Mouse (Mus musculus): ENCODE measurements around the gene AK157302.
"Not testable (repeated sequence)": the region's sequence is repeated elsewhere in the genome, so short reads cannot be mapped to it uniquely, and the experiment has no call there.

Gene AK157302

GRCm38 (mm10) chr13:21495080-21495479 lies at the start of gene AK157302:
AK157302 (plus strand) TSS chr13:21495223.
- DNase-seq = no peak

GRCm38 (mm10) chr13:21446796-21447195 lies 48.2 kb upstream of the AK157302 start:
- no peak for DNase-seq

- peak; percentile 32 to 55 for DNase-seq
These were observed 47.0 kb upstream of the AK157302 start for GRCm38 (mm10) chr13:21447856-21448614.

- DNase-seq = no peak
These were observed 42.0 kb upstream of the AK157302 start for GRCm38 (mm10) chr13:21453042-21453441.

- DNase-seq = peak; percentile 85 to 86
These were observed 41.6 kb upstream of the AK157302 start, which contains the start of gene Zscan26 for GRCm38 (mm10) chr13:21453449-21453848. Zscan26 (minus strand) TSS chr13:21453730.

- DNase-seq = no peak
These were observed 40.9 kb upstream of the AK157302 start for GRCm38 (mm10) chr13:21454133-21454532.

GRCm38 (mm10) chr13:21456347-21456746 lies 38.7 kb upstream of the AK157302 start:
- peak; percentile 28 to 53 for DNase-seq

- not testable (repeated sequence) for DNase-seq
These were observed 32.5 kb upstream of the AK157302 start for GRCm38 (mm10) chr13:21462516-21462915.

- no peak for DNase-seq
These were observed 27.7 kb upstream of the AK157302 start for GRCm38 (mm10) chr13:21467336-21467735.

GRCm38 (mm10) chr13:21468061-21469019 lies 26.7 kb upstream of the AK157302 start, which contains the start of gene Nkapl:
Nkapl (minus strand) TSS chr13:21468509.
- DNase-seq = peak; percentile 86 to 91

- no peak for DNase-seq
These were observed 25.9 kb upstream of the AK157302 start for GRCm38 (mm10) chr13:21469097-21469496.

GRCm38 (mm10) chr13:21472427-21472826 lies 22.6 kb upstream of the AK157302 start:
- no peak for DNase-seq

- DNase-seq = peak; percentile 71 to 74
These were observed 16.0 kb upstream of the AK157302 start, which contains the start of the genes Zkscan4 and Gm10065 for GRCm38 (mm10) chr13:21478759-21479670. Zkscan4 (plus strand) TSS chr13:21478907. Gm10065 (minus strand) TSS chr13:21479441.

GRCm38 (mm10) chr13:21486881-21487280 lies 8.1 kb upstream of the AK157302 start:
- no peak for DNase-seq

GRCm38 (mm10) chr13:21492847-21493246 lies 2.2 kb upstream of the AK157302 start:
- no peak for DNase-seq

GRCm38 (mm10) chr13:21501182-21501581 lies 6.2 kb downstream of the AK157302 start, which contains the start of gene Gm11273:
Gm11273 (minus strand) TSS chr13:21501418.
- DNase-seq = not testable (repeated sequence)

GRCm38 (mm10) chr13:21502296-21502695 lies 7.3 kb downstream of the AK157302 start:
- DNase-seq = no peak

GRCm38 (mm10) chr13:21506221-21506649 lies 11.2 kb downstream of the AK157302 start:
- DNase-seq = peak; percentile 85 to 86

- no peak for DNase-seq
These were observed 35.1 kb downstream of the AK157302 start for GRCm38 (mm10) chr13:21530136-21530535.

- DNase-seq = peak; percentile 91 to 93
These were observed 35.8 kb downstream of the AK157302 start, which contains the start of gene Zkscan8 for GRCm38 (mm10) chr13:21530781-21531201. Zkscan8 (minus strand) TSS chr13:21531120.

- DNase-seq = no peak
These were observed 47.7 kb downstream of the AK157302 start, which contains the start of gene Olfr1366 for GRCm38 (mm10) chr13:21542708-21543107. Olfr1366 (minus strand) TSS chr13:21542808.

Data from lung, postnatal 4 days (tissue).